Mouse (Mus musculus) retina, postnatal 7 days (tissue): ENCODE measurements around the gene Agpat4.

ENCODE experiments used
- DNase-seq: peaks from one replicate; pipeline ENCODE4 v3.0.0-alpha.2; 2012; ENCODE audit warnings: low read depth, low spot score

Gene Agpat4

DNA sequence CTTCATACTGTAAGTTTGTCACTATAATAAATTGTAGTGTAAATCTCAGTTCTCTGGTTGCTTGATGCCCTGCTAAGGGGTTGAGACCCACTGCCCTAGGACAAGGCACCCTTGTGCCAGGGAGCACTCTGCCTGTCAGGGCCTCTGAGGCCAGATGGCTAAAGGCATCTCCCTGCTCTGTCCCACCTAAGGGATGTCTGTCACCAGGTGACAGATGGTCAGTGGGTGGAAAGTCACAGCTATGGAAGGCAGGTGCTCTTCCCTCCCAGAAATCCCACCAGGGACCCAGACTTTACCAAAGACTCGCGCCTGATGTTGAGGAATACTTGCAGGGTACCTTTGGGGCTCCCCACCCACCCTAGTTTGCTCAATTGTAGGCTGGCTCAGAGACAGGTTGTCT lies 42.0 kb downstream of the Agpat4 start:
- no peak for DNase-seq

DNA sequence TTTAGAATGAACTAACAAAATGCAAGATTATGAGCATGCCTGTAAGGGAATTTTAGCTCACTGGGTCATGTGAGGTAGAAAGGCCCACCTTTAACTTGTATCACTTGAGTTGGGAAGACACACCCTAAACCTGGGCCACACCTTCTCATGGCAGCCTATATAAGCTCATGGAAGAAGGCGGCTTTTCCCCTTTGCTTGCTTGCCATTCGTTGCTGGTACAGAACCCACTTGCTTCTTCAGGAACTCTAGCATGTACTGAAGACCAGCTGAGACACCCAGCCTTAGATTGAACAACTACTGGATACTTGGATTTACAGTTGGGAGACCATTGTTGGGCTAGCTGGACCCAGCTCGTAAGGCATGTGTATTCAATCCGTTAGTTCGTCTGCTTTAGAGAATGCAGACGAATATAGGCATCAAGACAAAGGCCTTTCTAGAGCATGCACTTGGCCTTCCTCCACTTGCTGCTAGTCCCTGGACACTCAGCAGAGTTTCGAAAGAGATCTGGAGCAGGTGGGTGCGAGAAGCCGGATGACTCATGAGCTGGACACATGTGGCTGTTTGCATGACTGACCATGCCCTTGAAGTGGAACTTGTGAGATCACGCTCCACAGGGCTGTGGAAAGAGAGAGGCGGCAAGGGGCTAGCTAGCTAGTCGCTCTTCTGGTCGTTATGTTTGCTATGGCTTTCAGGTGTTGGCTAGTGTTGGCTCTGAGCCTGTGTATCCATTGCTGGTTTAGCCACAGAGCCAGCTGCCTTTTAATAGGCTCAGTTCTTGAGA lies 42.7 kb downstream of the Agpat4 start:
- DNase-seq, result no peak

DNA sequence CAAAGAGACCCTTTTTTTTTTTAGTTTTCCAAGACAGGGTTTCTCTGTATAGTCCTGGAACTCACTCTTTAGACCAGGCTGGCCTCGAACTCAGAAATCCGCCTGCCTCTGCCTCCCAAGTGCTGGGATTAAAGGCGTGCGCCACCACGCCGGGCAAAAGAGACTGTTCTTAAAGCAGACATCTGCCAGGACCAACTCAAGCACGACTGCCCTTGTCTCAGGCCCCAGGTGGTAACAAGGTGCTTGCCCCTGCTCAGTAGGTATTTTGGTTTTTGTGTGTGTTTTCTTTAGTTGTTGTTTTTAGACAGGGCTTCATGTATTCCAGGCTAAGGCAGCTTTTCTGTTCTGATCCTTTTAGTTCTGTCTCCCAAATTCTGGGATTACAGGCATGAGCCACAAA lies 43.4 kb downstream of the Agpat4 start:
- DNase-seq, result no peak

DNA sequence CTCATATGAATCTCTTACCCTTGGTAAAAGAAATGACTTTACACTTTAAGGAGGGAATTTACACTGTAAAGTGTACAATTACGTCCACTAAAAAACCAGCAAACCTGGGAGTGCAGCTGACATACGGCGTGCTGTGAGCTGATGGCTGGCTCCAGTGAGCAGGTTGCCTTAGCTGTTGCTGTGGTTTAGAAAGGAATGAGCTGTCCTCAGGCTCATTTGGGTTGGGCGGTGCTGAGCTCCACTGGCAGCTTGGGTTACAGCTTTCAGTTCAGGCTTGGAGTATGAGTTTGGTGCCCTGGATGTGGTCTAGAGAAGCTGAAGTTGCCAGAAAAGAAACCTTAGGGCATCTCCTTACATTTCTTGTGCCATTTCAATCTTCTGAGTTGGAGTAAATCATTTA lies 44.3 kb downstream of the Agpat4 start:
- no peak for DNase-seq

DNA sequence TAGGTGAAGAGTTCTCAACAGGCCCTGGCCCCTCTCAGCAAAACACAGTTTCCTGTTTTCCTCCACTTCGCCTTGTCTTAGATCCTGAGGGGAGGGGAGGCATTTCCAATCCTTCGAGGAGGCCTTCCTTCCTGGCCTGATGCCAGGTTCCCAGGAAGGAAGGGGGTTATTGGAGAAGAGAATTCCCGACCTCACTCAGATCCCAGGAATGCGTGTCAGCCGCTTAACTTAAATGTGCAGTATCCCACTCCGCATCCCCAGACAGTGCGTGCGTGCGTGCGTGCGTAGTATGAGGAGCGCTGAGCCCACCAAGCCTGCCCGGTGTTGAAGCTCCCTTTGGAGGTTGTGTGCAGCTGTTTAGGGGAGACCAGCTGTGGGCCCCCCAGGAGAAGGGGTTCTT lies 44.9 kb downstream of the Agpat4 start:
- no peak for DNase-seq

DNA sequence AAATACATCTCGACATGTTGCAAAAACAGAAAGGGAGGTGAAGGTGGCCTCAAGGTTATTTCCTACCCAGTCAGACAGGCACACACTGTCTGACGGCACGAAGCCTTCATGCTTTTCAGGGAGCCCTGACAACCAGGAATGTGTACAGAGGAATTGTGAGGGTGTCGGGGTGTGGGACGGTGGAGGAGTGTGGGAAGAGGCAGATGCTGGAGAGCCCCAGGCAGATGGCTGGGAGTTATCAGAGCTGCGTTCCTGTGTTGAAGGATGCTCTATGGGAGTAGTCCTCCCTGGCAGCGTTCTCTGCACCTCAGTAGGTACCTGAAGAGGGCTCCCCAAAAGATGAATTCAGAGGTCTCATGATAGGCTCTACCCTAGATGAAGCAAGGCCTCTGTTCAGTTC lies 45.4 kb downstream of the Agpat4 start:
- DNase-seq, result no peak

DNA sequence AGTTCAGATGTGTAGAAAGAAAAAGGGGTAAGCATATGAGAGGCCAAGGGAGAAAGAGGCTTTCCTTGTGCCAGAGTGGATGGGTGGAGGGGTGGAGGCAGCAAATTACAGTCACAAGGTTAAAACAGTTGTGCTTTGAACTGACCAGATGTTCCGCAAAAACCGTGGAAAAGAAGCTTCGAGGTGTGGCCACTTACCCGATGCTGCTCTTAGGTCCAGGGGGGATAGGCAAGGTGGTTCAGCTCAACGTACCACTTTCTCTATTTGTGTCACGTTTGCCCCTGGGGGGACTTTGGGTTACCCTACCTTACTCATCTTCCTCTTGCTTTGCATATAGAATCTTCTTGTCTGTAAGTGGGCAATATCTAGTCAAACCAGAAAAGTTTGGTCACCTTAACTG lies 46.0 kb downstream of the Agpat4 start:
- no peak for DNase-seq

DNA sequence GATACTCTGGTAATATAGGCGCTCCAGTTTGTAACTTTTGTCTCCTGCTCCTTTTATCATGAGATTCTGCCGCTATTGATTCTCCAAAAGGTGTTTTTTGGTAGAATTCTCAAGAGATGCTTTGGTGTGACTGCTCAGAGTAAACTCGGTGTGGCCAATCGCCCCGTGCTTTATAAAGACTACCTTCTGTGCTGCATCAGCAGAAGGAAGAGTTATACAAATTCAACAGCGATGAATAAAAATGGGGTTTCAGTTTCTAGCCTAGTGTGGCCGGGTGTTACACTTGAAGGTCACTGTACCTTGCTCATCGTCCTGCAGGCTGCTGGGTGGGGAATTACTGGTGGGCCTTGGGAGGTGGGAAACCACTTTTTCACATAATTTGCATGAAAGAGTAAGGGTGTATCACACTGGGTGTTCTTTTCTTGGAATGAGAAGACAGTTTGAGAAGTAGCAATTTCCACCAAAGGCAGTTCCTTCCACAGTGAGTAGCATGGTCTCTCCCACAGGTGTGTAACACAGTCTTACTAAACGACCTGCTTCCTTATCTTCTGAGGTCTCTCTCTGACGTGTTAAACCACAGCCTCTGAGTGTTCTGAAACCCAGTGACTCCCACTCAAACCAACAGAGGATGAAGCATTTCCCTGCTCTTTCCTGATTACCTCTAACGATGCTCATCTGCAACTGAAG lies 46.6 kb downstream of the Agpat4 start:
- DNase-seq, result no peak

DNA sequence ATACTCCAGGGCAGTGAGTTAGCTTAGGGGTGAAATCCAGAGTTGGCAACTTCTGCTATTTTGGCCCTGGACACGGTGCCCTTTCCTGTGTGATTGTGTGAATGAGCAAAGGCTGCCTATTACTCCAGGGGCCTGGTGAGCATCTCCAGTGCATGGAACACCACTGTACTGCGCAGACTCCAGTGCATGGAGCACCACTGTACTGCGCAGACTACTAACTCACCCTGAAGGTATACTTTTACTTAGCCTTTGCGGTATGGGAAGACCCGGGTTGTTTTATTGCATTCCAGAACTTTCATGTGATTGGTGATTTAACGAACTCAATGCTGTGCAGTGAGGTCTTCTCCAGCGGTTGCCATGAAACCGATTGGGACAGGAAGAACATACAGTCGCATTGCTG lies 47.2 kb downstream of the Agpat4 start:
- no peak for DNase-seq

DNA sequence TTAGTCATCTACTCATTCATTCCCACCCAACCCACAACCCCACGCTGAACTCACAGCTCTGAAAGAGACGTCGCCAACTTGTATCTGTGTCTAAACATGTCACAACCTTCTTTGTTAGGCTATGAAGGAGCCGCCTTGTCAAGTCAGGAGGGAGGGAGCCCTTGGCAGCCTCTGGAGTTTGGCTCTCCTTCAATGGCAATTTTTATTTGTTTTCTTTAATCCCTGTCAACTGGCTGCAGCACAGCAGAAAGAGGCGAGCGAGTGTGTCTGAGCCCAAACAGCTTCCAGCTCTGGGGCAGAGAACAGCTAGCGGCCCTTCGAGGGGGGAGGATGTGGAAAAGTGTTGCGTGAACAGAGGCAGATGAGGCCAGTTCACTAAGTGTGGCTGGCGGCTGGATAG lies 50.0 kb downstream of the Agpat4 start:
- no peak for DNase-seq

DNA sequence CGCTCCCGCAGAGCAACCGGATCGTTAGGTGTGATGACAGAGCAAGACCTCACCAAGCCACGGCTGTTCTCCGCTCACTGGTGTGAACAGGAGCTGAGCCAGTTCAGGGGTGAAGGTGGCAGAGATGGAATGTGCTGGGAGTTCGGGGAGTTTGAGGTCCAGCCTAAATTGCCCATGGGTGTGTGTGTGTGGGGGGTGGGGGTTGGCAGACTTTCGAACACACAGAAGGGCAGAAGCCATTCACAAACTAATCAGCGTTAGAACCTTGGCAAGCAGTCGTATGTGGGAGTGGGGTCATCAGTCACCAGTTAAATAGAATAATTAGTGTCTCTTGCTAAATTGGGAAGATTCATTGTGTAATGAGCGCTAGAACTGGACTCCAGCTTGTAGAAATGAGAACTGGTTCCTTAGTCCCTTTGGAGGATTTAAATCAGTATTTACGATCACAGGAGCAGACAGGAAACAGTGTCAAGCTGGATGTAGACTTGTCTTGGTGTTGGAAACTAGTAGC lies 50.9 kb downstream of the Agpat4 start:
- DNase-seq, result no peak

DNA sequence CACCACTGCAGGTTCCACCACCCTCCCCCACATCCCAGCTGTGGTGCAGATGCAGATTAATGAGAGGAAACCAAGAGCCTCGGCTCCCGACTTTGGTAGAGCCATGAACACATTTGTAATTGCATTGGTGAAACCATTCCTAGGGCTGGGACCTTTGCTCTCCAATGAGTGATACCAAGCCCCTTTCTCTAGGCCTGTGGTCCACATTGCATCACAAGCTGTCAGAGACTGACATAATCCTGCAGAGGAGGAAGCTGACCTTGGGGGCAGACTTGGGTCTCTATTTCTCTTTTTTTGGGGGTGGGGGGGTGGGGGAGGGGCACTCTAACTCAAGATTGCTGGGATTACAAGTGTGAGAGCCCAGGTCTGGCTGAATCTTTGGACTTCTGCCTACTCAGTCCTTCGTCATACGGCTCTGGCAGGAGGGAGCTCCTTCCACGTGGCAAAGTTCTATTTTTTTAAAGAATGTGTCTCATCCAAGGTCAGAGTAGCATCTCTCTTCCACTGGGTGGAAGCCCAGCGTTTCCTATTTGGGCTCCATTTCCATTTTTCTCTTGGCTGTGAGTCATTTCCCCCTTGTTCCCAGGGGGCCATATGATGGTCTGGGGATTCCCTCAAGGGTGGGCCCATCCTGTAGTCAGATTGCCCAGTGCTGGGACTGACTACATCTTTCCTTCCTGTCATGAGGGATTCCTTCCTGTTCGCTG lies 52.4 kb downstream of the Agpat4 start:
- no peak for DNase-seq

DNA sequence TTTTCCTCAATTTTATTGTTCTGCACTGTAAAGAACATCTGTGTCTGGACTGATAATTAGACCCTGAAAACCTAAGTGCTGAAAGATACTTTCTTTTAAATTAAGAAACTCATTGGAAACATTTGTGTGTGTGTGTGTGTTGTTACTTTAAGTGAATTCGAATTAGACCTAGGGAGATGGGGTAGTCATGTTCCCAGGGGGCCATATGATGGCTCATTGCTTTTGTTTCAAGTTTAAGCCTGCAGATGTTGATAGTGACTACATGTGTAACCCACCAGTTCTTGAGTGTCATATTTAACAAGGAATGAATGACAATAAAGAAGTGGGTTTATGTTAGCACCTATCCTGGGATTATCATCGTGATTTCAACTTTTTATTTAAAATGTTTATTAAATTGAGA lies 53.2 kb downstream of the Agpat4 start:
- DNase-seq, result no peak

DNA sequence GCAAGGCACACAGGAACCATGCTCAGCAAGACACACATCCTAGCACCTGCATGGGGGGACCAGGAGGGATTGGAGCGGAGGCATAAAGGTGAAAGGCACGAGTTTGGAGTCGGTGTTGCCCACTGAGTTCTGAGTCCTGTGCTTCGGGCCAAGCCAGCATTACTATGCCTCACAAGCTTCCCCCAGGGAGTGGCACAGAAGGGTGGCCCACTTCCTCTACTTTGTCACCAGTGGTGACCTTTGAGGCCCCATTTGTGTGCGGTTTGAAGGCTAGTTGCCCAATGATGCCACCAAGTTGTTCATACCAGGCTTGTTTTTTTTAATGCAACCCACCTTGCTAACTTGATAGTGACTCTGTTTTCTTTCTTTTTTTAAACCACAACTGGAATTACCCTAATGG lies 55.7 kb downstream of the Agpat4 start:
- no peak for DNase-seq

DNA sequence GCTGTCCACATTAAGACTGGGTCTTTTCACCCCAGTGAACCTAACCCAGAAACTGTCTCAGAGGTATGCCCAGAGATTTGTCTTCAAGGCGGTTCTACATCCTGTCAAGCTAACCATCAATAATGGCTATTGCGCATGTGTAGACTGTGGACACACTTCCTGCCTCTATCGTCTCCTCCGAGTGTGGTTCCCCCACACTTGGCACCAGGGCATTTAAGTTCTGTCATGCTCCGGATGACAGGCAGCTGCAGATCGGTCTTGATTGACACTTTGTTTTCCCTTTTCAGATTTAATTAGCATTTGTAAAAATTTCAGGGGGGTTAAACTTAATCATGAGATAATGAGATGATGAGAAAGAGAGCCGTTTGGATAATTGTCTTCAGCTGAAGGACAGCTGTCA lies 56.4 kb downstream of the Agpat4 start:
- no peak for DNase-seq

DNA sequence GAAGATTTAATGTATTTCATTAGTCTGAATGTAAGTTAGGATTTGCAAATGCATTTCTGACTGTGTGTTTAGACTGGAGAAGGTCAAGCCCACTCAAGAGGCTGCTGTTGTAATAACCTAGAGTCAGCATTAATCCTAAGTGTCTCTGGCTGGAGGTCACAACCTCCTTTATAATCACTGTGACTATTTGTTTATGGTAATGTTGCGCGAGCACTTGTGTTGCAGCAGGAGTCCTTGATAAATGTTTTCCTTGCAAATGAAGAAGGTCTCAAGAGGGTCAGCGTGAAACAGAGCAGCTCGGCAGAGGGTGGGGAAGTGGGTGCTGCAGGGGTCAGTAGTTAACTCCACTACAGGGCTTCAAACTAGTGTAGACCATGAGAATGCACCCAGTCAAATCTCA lies 57.1 kb downstream of the Agpat4 start:
- no peak for DNase-seq

DNA sequence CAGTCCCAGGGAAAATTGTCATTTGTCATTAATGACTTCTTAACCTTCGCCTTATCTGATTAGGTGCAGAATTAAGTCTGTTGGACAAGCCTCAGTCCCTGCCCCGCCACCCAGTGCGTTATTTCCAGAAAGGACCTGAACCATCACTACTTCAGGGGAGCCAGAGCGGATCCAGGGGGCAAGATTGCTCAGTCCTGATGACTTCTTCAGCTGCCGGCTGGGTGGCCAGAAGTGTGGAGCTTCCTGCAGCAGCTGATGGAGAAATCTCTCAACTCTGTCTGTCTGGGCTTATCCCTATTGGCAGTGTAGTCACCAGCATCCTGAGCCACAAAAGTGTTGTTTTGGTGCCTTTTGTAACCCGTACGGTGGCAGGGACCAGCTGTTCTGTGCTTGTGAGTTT lies 60.8 kb downstream of the Agpat4 start:
- DNase-seq, result no peak

DNA sequence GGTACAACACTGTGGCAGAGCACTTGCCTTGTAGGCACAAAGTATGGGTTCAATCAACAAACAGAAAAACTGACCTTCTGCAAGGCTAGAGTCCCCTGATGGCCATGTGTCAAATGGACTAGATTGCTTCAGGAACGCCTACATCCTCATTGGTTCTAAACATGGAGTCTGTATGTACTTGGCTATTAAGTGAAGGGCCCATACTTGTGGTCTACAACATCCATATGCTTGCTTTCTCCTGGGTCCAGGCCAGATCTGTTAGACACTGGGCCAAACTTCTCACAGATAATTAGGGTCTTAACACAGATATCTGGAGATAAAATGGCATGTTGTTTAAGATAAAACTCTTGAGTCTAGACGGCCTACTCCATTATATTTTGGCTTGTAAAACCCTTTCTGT lies 61.3 kb downstream of the Agpat4 start:
- DNase-seq, result no peak

DNA sequence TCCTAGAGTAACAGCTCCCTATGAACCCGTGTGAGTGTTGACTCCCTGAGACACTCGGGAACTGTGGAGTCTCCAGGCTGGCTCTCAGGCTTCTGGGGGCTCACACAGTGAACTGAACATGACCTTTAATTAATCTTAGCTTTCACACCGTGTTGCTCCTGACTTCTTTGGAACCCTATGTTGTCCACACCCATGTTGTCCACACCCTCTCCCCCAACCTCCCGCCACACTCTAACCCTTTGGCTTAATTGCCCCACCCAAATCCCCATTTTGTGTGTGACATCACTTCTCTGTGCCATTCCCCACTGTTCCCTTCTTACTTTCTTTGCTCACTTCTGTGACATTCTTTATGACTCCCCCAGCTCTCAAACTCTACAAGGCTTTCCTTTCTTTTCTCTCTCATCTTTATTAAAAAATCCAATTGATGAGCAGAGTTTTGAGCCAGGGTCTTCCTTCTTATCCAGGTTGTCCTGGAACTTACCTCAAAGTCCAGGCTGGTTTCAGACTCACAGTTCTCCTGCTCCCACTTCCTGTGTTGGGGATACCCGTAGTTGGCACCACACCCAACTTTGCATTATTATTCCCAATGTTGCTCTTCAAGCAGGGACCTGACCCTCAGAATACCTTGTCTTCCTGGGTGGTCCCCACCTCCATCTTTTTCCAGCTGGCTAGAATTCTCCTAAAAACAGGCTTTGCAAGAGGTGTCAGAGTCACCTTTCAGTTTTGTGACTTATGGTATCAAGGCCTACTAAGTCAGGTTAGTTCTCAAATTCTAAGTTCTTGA lies 64.4 kb downstream of the Agpat4 start:
- DNase-seq, result no peak

DNA sequence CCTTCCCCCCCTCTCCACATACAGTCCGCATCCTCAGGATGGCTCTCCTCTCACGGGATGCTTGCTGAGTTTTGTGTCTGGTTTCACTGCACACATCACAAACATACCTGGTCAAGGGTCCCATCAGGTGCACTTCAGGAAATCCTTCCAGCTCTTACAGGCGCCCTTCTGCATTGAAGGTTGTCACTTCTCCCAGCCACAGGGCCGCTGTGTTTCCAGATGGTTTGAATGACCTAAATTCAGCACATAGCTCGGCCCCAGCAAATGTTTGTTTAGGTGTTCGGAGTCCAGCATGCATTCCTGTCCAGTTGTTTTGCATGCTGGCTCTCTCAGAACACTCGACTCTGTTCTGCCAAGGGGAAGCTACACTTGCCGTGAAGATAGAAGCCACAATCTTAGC lies 65.8 kb downstream of the Agpat4 start:
- DNase-seq, result no peak

DNA sequence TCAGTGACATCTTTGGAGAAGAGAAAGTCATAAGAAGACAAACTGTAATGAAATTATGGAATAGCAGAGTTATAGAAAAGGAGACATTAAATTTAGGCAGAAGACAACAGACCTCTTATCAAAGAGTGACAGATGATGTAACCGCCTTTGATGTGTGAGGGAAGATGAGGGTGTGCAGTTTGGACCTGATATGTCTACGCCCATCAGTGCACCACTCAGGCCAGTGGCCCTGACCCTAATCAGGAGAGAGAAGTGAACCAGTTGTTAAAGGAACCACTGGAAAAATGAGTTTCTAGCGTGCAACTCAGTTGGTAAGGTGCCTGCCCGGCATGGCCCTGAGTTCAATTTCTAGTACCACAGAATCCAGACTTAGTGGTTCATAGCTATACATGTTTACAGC lies 67.4 kb downstream of the Agpat4 start:
- DNase-seq, result no peak

DNA sequence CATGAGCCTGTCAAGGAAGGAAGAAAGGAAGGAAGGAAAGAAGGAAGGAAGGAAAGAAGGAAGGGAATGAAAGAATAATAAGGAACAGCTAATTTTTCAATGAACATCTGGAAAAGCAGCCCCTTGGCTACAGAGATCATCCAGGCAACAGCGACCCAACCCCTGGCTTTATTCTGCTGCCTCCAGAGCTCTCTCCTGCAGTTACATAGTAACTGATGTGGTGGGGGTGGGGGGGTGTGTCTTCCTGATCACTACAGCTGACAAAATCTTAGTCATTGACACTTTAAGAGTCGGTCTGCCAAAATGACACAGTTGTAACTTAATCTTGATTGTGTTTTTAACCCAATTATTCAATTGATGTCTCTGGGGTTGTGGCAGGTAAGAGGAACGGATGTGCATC lies 67.8 kb downstream of the Agpat4 start:
- DNase-seq, result no peak
